Mouse (Mus musculus) testis, postnatal 14 days (tissue): Measurements from ENCODE around the gene Sgpl1.
"Not testable (repeated sequence)": the region's sequence is repeated elsewhere in the genome, so short reads cannot be mapped to it uniquely, and the experiment has no call there.

ENCODE experiments used
- DNase-seq: peaks from one replicate; pipeline ENCODE4 v3.0.0; 2021; ENCODE audit warnings: low spot score

The Sgpl1 gene

DNA sequence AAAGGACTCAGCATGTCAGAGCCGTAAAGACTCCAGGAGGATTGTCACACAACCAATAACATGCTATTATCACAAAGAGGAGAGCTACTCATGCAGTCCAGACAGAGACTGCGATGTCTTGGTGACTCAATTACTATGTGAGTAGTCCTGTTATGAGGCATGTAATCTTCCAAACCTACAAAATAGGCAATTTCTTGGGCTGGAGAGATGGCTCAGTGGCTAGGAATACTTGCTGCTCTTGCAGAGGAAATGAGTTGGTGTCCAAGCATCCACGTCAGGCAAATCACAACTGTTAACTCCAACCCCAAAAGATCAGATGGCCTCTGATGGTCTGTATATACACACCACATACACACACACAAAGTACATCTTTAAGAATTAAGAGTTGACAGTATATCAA lies 8.1 kb upstream of the Sgpl1 start:
- no peak for DNase-seq

DNA sequence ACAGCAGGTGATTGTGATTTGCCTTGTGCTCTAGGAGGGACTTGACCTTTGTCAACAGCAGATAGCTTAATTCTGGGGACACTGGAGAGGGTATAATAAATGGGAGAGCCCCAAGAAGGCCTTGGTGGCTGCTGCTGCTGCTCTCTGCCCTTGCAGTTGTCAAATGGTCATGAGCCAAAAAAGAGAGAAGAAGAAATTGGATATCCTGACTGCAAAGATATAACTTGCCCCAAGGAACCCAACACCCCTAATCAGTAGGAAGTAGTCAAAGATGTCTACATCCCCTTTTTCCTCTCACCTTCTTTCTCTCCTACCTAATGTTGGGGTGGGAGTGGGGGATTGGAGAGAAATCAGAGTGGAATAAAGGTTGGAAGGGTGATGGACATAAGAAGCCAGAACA lies 4.6 kb upstream of the Sgpl1 start:
- no peak for DNase-seq

DNA sequence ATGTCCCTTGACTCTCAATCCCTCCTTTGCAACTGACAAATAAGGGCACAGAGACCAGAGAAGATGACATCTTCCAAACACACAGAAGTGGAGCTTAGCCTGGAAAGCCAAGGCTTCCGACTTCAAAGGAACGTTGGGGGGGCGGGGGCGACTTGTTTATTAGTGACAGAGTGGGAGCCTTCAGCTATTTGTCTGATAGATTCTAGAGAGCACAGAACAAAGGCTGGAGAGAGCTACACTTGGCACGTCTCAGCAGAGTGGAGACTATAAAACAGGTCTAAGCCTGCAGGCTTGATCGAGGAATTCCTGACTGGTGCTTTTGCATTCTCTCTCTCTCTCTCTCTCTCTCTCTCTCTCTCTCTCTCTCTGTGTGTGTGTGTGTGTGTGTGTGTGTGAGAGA lies 3.1 kb upstream of the Sgpl1 start:
- no peak for DNase-seq

- no peak for DNase-seq
Measured at GRCm38 (mm10) chr10:61149476-61149875, 2.0 kb upstream of the Sgpl1 start.

GRCm38 (mm10) chr10:61146807-61147156 lies 721 bp downstream of the Sgpl1 start:
- DNase-seq: peak; percentile 55

- DNase-seq: peak; percentile 77
Measured at GRCm38 (mm10) chr10:61146119-61146806, 1.2 kb downstream of the Sgpl1 start.

GRCm38 (mm10) chr10:61145766-61146118 lies 1.8 kb downstream of the Sgpl1 start:
- DNase-seq: no peak

- no peak for DNase-seq
Measured at GRCm38 (mm10) chr10:61143343-61143742, 4.2 kb downstream of the Sgpl1 start.

DNA sequence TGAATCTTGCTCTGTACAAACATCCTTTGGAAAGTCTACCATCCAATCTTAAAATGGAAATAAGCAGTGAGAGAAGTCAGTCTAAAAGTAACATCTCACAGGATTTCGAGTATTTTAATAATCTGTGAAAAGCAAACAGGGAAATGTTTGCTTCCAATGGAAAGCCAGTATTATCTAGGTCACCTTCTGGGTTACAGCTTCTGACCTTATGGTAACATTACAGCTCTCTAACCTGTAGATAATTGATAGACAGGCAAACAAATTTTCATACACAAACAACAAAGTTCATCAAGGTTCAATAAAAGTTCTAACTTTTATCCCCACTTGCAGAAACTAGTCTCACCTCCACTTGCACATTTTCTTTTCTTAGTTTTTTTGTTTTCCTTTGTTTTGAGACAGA lies 9.9 kb downstream of the Sgpl1 start:
- DNase-seq: no peak

DNA sequence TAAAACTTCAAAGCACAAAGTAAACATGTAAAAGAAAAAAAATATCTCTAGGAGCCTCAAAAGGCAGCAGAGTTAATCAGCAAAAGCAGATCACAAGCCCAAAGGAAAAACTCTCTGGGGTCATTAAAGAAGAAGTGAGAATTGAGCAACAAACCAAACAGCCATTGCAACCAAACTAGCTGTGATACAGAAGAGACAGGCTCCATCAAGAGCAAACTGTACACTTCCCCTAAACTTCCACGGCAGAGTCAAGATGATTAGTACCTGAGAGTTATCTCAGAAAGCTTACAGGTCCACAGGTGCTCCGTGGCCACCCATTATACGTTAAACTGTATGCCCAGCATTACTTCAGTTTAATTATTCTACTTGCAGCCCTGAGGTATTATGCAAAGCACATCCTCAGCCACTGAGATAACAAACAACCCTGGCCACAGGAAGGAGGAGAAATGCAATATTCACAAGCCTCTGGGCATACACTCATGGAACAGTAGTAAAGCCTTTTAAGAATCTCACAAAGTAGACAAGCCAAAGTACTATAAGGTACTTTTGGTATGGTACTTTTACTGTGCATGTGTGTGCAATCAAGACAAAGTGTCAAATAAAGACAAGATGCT lies 12.2 kb downstream of the Sgpl1 start:
- no peak for DNase-seq

DNA sequence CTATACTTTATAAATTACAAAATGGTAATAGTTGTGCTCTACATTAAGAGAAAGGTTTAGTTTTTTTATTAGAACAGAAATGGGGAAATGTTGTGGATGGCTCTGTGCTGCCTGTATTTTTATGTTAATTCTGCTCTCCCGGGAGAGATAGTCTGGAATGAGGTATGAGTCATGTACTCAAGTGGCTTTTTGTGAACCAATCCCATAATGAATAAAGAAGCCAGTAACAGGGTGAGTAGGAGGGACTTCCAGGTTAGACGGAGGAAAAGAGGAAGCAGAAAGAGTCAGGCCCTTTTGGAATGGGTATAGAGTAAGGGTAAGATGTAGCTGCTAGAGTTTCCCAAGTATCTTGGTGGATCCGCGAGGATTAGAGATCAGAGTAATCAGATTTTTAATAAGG lies 13.5 kb downstream of the Sgpl1 start:
- no peak for DNase-seq

GRCm38 (mm10) chr10:61130959-61131358 lies 16.5 kb downstream of the Sgpl1 start:
- DNase-seq: no peak

DNA sequence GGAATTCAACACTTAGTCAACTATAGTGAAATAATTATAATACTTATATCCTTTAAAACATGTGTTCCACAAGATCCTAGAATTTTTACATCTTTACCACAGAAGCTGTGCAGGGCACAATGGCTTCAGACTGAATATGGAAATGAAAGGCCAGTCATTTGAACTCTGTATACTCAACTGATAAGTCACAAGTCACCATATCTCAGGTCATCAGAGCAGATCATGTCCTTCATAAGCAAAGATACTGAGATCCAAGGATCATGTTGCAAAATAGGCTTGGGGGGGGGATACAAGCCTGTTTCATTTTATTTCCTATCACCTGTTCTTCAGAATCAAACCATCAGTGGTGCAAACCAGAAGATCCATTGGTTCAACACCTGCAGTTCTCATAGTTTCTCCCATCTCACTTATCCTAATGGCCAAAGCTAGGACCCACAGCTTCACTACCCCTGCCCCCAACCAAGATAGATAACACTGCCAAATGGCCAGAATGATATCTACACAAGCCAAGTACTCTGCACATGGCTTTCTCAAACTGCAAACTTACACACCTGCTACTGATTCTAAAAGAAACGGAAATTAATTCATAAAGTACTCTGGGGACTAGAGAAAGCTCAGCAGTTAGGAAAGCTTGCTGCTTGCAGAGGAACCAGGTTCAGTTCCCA lies 18.7 kb downstream of the Sgpl1 start:
- DNase-seq: no peak

DNA sequence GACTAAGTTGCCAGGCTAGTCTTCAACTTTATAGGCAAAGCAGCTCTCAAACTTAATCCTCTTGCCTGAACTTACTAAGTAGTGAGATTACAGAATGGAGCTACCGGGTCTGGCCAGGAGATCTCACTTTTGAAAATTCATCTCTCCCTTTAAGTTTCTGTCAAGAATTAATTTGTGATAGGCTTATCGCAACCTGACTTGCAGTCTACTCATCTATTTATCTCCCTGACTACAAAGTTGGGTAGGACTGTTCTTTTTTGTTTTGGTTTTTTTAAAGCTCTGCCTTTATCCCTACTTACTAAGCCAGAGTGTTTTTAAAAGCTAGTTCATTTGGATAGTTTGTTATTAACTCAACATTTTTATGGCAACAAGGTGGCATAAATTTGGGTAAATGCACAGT lies 23.0 kb downstream of the Sgpl1 start:
- DNase-seq: no peak

- DNase-seq: no peak
Measured at GRCm38 (mm10) chr10:61123276-61123913, 24.1 kb downstream of the Sgpl1 start.

DNA sequence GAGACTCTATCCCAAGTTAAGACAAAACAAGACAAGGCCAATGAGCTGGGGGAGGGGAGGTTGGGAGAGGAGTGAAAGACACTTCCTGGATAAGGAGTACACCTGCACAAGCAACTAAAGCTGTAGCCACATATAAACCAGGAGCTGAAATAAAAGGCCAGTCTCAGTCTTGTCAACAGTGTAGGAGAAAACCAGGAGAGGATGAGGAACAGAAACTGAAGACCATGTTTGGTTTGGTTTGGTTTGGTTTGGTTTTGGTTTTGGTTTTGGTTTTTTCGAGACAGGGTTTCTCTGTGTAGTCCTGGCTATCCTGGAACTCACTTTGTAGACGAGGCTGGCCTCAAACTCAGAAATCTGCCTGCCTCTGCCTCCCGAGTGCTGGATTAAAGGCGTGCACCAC lies 25.8 kb downstream of the Sgpl1 start:
- not testable (repeated sequence) for DNase-seq

GRCm38 (mm10) chr10:61114246-61114720 lies 33.2 kb downstream of the Sgpl1 start:
- no peak for DNase-seq

GRCm38 (mm10) chr10:61103564-61104114 lies 43.9 kb downstream of the Sgpl1 start:
- DNase-seq: no peak

DNA sequence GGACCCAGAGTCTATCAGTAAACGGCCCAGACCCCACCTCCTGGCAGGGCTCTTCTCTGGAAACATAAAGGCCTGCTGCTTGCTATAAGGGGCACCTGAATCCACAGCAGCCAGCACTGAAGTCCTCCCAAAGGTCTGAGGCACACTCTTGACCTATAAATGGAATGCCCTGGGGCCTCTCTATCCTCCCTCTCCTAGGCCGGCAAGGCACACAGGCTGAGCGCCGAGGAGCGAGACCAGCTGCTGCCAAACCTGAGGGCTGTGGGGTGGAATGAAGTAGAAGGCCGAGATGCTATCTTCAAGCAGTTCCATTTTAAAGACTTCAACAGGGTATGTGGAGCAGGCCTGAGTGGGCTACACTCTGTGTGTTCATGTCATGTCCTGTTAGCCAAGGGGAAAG lies 55.6 kb downstream of the Sgpl1 start:
- no peak for DNase-seq

DNA sequence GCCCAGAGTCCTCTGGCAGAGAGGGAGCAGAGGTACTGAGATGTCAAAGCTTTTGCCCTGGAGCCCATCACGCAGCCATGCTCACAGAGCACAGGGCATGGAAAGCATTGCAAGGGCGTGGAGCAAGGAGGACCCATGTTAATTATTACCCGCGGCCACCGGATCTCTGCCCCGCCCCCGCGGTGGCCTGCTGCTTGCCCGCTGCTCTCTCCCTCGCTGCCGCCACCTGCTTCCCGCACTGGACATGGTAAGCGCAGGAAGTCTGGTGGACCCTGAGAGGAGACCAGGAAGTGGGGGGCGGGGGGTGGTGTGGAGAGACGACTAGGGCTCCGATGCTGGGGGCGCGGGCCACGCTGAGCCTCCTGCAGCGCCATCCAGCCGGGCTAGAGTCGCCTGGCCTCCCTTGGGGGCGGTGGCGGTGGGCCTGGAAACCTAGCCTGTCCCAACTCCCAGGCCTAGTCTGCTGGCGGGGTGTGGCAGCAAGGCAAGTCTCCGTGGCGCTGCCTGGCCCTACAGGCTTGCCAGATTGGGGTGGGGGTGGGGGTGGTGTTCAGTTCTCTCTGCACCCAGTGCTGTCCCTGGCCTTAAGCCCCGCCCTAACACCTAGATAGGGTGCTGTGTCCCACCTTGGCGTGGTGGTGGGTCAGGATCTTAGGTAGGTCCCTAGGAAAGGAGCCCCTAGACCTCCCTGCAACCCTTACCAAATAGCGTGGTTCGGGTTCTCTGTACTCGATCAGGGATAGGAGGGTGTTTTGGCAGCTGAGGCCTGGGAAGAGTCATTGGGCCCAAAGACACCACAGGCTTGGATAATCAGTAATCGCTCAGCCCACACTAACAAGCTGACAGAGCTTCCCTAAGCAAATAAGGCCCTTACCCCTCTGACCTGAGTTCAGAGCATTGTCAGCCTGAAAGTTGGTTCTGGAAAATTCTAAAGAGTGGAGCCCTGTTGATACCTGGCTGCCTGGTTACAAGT lies 58.0 kb downstream of the Sgpl1 start, which contains the start of gene Pcbd1:
TSS of gene Pcbd1 (plus strand) at position 162 of the 973 bp plus-strand sequence.
- no peak for DNase-seq

GRCm38 (mm10) chr10:61088468-61088867 lies 59.0 kb downstream of the Sgpl1 start:
- no peak for DNase-seq
